Mouse (Mus musculus) megakaryocyte, embryonic 14.5 days (primary cell): ENCODE results near the gene Pcdh9.

ENCODE experiments used
- FLI1 ChIP-seq: IDR thresholded peaks from 2 replicates; pipeline ENCODE4 v1.6.1; 2012; ENCODE audit warnings: low read length, inconsistent platforms, mixed read lengths
- GATA1 ChIP-seq: IDR thresholded peaks from 3 replicates; pipeline ENCODE4 v1.6.1; 2012; ENCODE audit warnings: mixed read lengths, low read length, inconsistent platforms, borderline replicate concordance

GRCm38 (mm10) chr14:93287642-93288041 lies 602.8 kb downstream of the Pcdh9 start:
- TF ChIP-seq GATA1 (no peak), FLI1 (no peak)
